Mouse (Mus musculus) thymus, postnatal 10 days (tissue): ENCODE measurements around the gene Shb.
"Not testable (repeated sequence)": the region's sequence is repeated elsewhere in the genome, so short reads cannot be mapped to it uniquely, and the experiment has no call there.

Experiments
- DNase-seq, 2 experiments: peaks; one replicate each; pipeline ENCODE4 v3.0.0; 2021; ENCODE audit warnings: low spot score in 2 of 2

The Shb gene

GRCm38 (mm10) chr4:45420733-45421132, 111.5 kb downstream of the Shb start:
- DNase-seq: no peak

GRCm38 (mm10) chr4:45419051-45419450, 113.2 kb downstream of the Shb start:
- DNase-seq: no peak

- peak; percentile 46 to 67 for DNase-seq
Measured at GRCm38 (mm10) chr4:45418229-45418950, 113.9 kb downstream of the Shb start.

- no peak for DNase-seq
Measured at GRCm38 (mm10) chr4:45416314-45416713, 116.0 kb downstream of the Shb start.

GRCm38 (mm10) chr4:45413674-45414338, 118.5 kb downstream of the Shb start:
- no peak for DNase-seq

- DNase-seq: no peak
Measured at GRCm38 (mm10) chr4:45412433-45413192, 119.7 kb downstream of the Shb start.

GRCm38 (mm10) chr4:45411181-45411790, 121.0 kb downstream of the Shb start:
- no peak for DNase-seq

- DNase-seq: peak; percentile 68 to 73
Measured at GRCm38 (mm10) chr4:45409270-45409669, 123.0 kb downstream of the Shb start.

GRCm38 (mm10) chr4:45408427-45409132, 123.7 kb downstream of the Shb start, which contains the start of gene Slc25a51:
Gene Slc25a51, minus strand, starts transcription at chr4:45408766.
- peak; percentile 77 to 79 for DNase-seq

- no peak for DNase-seq
Measured at GRCm38 (mm10) chr4:45407703-45408334, 124.5 kb downstream of the Shb start.

- DNase-seq: no peak
Measured at GRCm38 (mm10) chr4:45407001-45407702, 125.1 kb downstream of the Shb start.

GRCm38 (mm10) chr4:45406397-45406796, 125.9 kb downstream of the Shb start:
- DNase-seq: no peak

- no peak for DNase-seq
Measured at GRCm38 (mm10) chr4:45405315-45405714, 127.0 kb downstream of the Shb start.

GRCm38 (mm10) chr4:45404086-45404485, 128.2 kb downstream of the Shb start:
- no peak for DNase-seq

GRCm38 (mm10) chr4:45403499-45403878, 128.8 kb downstream of the Shb start:
- DNase-seq: no peak

GRCm38 (mm10) chr4:45402878-45403498, 129.3 kb downstream of the Shb start:
- no peak for DNase-seq

- no peak for DNase-seq
Measured at GRCm38 (mm10) chr4:45402281-45402680, 130.0 kb downstream of the Shb start.

- no peak for DNase-seq
Measured at GRCm38 (mm10) chr4:45399421-45400210, 132.7 kb downstream of the Shb start.

- DNase-seq: not testable (repeated sequence)
Measured at GRCm38 (mm10) chr4:45398315-45398714, 134.0 kb downstream of the Shb start.
